Mouse (Mus musculus): Measurements from ENCODE around the gene 9630041A04Rik. TPM values are rescaled to one million over a fixed set of nuclear protein-coding genes. Genes with fewer than 3 reads are reported as not detected.

9630041A04Rik gene
- polyA plus RNA-seq, 1 experiment from 2014 or later: 0.71 TPM

DNA sequence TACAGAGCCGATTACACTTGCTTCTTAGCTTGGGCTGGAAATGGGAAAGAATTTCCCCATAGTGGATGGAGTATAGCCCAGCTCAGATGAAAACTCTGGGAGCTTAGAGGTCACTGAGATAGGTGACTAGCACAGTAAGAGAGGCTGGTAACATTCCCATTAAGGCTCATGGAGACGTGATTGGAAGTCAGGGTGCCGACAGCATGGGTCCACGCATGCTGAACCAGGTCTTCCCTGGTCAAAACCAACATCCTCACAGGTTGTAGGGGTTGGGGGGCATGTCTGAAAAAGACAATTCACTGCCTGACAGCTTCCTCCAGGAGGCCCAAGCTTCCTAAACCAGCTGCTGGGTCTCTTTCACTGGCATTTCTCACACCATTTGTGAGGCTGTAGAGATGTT is 47.9 kb downstream of the 9630041A04Rik start:
- ATAC-seq: no peak
- no peaks in the 10 kb centered on the region for H3K36me3 ChIP-seq (ENCODE audit: control insufficient read depth, insufficient read depth)
- peaks cover 24% of the 10 kb centered on the region for H3K4me1 ChIP-seq (replicated peaks; ENCODE audit: control insufficient read depth, insufficient read depth, low read length)
- no peaks in the 10 kb centered on the region for H3K27me3 ChIP-seq (replicated peaks; ENCODE audit: control insufficient read depth, insufficient read depth, low read length)
- H3K27ac ChIP-seq (ENCODE audit: low read length): peak overlapping the region; percentile 49; the same call in 1 of the 2 replicates
- no peaks in the 10 kb centered on the region for H3K9me3 ChIP-seq (ENCODE audit: control insufficient read depth, low read length)
- 67% methylated on average over 4 of the region's 4 CpGs for WGBS
- H3K4me2 ChIP-seq (ENCODE audit: low read length): no peak overlapping the region
- H3K4me3 ChIP-seq (replicated peaks; ENCODE audit: low read length): no peak overlapping the region
- H3K9ac ChIP-seq (replicated peaks; ENCODE audit: low read depth, low read length): no peak overlapping the region

GRCm38 (mm10) chr9:101911176-101911866 is 49.7 kb downstream of the 9630041A04Rik start:
- peaks cover 24% of the 10 kb centered on the region for H3K4me1 ChIP-seq (replicated peaks; ENCODE audit: control insufficient read depth, insufficient read depth, low read length)
- no peak overlapping the region for H3K4me3 ChIP-seq (replicated peaks; ENCODE audit: low read length)
- H3K36me3 ChIP-seq (ENCODE audit: control insufficient read depth, insufficient read depth): no peaks in the 10 kb centered on the region
- H3K27ac ChIP-seq (ENCODE audit: low read length): no peak overlapping the region
- peak; percentile 62; the same call in 1 of the 2 replicates for ATAC-seq
- no peaks in the 10 kb centered on the region for H3K9me3 ChIP-seq (ENCODE audit: control insufficient read depth, low read length)
- H3K27me3 ChIP-seq (replicated peaks; ENCODE audit: control insufficient read depth, insufficient read depth, low read length): no peaks in the 10 kb centered on the region
- no peak overlapping the region for H3K9ac ChIP-seq (replicated peaks; ENCODE audit: low read depth, low read length)
- H3K4me2 ChIP-seq (ENCODE audit: low read length): no peak overlapping the region
- WGBS: 24% methylated on average over 9 of the region's 9 CpGs

DNA sequence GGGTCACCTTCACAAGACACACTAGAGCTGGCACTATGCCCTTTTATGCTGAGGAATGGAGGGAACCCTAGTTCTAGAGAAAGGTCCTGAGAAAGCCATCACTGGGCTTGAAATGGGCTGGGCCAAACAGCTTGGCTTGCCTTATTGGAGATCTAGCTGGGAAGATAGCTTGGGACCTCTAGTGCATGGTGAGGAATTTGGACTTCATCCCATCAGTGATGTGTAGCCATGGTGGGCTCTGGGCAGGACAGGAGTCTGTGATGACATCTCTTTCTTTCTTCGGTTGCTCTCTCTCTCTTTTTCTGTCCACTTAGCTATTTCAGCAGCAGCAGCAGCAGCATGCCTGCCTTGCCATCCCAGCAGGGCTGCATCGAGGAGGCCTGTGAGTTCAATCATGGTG is 53.4 kb downstream of the 9630041A04Rik start:
- no peak overlapping the region for H3K4me3 ChIP-seq (replicated peaks; ENCODE audit: low read length)
- no peak overlapping the region for H3K4me2 ChIP-seq (ENCODE audit: low read length)
- H3K36me3 ChIP-seq (ENCODE audit: control insufficient read depth, insufficient read depth): no peaks in the 10 kb centered on the region
- no peaks in the 10 kb centered on the region for H3K9me3 ChIP-seq (ENCODE audit: control insufficient read depth, low read length)
- 87% methylated on average over 2 of the region's 2 CpGs for WGBS
- no peak overlapping the region for H3K27ac ChIP-seq (ENCODE audit: low read length)
- H3K9ac ChIP-seq (replicated peaks; ENCODE audit: low read depth, low read length): no peak overlapping the region
- H3K4me1 ChIP-seq (replicated peaks; ENCODE audit: control insufficient read depth, insufficient read depth, low read length): peaks cover 8% of the 10 kb centered on the region
- ATAC-seq: no peak
- no peaks in the 10 kb centered on the region for H3K27me3 ChIP-seq (replicated peaks; ENCODE audit: control insufficient read depth, insufficient read depth, low read length)

DNA sequence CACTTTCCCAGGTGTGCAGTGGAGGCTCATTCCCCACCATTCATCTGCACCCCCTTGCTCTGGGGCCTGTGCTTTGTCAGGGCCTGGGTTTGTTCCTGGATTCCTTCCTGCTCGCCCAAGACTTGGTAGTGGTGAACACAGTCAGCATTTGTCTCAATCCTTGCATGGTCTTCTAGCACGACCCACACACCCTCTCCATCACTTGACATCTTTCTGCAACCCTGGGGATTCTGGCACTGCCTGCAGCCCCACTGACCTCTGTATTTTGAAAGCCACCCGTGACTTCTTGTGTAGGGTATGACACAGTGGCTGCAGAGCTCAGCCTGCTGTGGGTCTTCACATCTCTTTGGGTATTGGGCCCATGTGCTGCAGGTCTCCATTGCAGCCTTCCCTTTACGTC is 57.1 kb downstream of the 9630041A04Rik start:
- no peak overlapping the region for H3K27ac ChIP-seq (ENCODE audit: low read length)
- H3K4me2 ChIP-seq (ENCODE audit: low read length): no peak overlapping the region
- ATAC-seq: no peak
- no peak overlapping the region for H3K9ac ChIP-seq (replicated peaks; ENCODE audit: low read depth, low read length)
- 86% methylated on average over 4 of the region's 4 CpGs for WGBS
- H3K9me3 ChIP-seq (ENCODE audit: control insufficient read depth, low read length): no peaks in the 10 kb centered on the region
- no peaks in the 10 kb centered on the region for H3K27me3 ChIP-seq (replicated peaks; ENCODE audit: control insufficient read depth, insufficient read depth, low read length)
- no peaks in the 10 kb centered on the region for H3K4me1 ChIP-seq (replicated peaks; ENCODE audit: control insufficient read depth, insufficient read depth, low read length)
- no peaks in the 10 kb centered on the region for H3K36me3 ChIP-seq (ENCODE audit: control insufficient read depth, insufficient read depth)
- H3K4me3 ChIP-seq (replicated peaks; ENCODE audit: low read length): no peak overlapping the region

DNA sequence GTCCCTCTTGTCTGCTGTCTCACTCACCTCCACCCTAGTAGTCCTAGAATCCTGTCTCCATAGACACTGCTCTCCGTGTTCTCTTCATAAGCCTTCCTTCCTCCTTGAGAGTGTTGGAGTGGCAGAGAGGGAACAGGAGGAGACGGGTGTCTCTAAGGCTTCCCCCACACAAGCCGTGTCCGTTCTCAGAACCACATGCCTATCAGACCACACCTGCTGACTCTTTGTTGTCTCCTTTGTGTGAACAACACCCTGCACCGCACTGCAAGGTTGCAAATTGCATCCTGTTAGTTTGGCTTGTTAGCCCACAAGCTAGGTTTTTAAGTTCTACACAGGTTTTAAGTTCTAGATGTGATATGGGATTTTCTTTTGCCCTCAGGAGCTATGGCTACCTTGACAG is 57.7 kb downstream of the 9630041A04Rik start:
- 85% methylated on average over 5 of the region's 5 CpGs for WGBS
- H3K9ac ChIP-seq (replicated peaks; ENCODE audit: low read depth, low read length): no peak overlapping the region
- H3K27ac ChIP-seq (ENCODE audit: low read length): no peak overlapping the region
- no peak for ATAC-seq
- no peak overlapping the region for H3K4me3 ChIP-seq (replicated peaks; ENCODE audit: low read length)
- H3K4me1 ChIP-seq (replicated peaks; ENCODE audit: control insufficient read depth, insufficient read depth, low read length): no peaks in the 10 kb centered on the region
- no peak overlapping the region for H3K4me2 ChIP-seq (ENCODE audit: low read length)
- no peaks in the 10 kb centered on the region for H3K9me3 ChIP-seq (ENCODE audit: control insufficient read depth, low read length)
- H3K27me3 ChIP-seq (replicated peaks; ENCODE audit: control insufficient read depth, insufficient read depth, low read length): no peaks in the 10 kb centered on the region
- no peaks in the 10 kb centered on the region for H3K36me3 ChIP-seq (ENCODE audit: control insufficient read depth, insufficient read depth)

GRCm38 (mm10) chr9:101922846-101923245 is 61.2 kb downstream of the 9630041A04Rik start:
- Histone ChIP-seq H3K9me3 (ENCODE audit: control insufficient read depth, low read length) (no peaks in the 10 kb centered on the region), H3K36me3 (ENCODE audit: control insufficient read depth, insufficient read depth) (no peaks in the 10 kb centered on the region), H3K27ac (ENCODE audit: low read length) (no peak overlapping the region), H3K4me3 (replicated peaks; ENCODE audit: low read length) (no peak overlapping the region), H3K9ac (replicated peaks; ENCODE audit: low read depth, low read length) (no peak overlapping the region), H3K4me1 (replicated peaks; ENCODE audit: control insufficient read depth, insufficient read depth, low read length) (no peaks in the 10 kb centered on the region), H3K27me3 (replicated peaks; ENCODE audit: control insufficient read depth, insufficient read depth, low read length) (no peaks in the 10 kb centered on the region), H3K4me2 (ENCODE audit: low read length) (no peak overlapping the region)
- ATAC-seq: no peak
- WGBS: 83% methylated on average over 4 of the region's 4 CpGs

DNA sequence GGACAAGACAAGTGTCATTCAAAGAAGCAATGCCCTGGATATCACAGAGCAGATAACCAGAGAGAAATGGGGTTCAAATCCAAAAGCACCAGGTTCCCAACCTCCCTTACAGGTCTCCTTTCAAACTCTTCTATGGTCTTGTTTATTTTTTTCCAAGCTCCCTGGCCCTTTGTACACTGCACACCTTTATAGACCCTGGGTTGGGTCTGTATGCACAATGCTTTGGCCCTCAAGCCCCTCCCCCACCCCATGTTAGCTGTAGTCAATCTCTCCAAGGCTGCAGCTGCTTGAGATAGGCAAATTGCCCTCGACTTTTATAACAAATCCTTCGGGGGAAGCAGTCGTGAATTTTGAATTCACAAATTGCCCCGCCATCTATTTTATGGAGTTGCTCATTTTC is 63.2 kb downstream of the 9630041A04Rik start:
- Histone ChIP-seq H3K27ac (ENCODE audit: low read length) (no peak overlapping the region), H3K4me2 (ENCODE audit: low read length) (no peak overlapping the region), H3K27me3 (replicated peaks; ENCODE audit: control insufficient read depth, insufficient read depth, low read length) (no peaks in the 10 kb centered on the region), H3K9ac (replicated peaks; ENCODE audit: low read depth, low read length) (no peak overlapping the region), H3K36me3 (ENCODE audit: control insufficient read depth, insufficient read depth) (no peaks in the 10 kb centered on the region), H3K4me3 (replicated peaks; ENCODE audit: low read length) (no peak overlapping the region), H3K9me3 (ENCODE audit: control insufficient read depth, low read length) (no peaks in the 10 kb centered on the region), H3K4me1 (replicated peaks; ENCODE audit: control insufficient read depth, insufficient read depth, low read length) (no peaks in the 10 kb centered on the region)
- 70% methylated on average over 4 of the region's 4 CpGs for WGBS
- ATAC-seq: no peak

DNA sequence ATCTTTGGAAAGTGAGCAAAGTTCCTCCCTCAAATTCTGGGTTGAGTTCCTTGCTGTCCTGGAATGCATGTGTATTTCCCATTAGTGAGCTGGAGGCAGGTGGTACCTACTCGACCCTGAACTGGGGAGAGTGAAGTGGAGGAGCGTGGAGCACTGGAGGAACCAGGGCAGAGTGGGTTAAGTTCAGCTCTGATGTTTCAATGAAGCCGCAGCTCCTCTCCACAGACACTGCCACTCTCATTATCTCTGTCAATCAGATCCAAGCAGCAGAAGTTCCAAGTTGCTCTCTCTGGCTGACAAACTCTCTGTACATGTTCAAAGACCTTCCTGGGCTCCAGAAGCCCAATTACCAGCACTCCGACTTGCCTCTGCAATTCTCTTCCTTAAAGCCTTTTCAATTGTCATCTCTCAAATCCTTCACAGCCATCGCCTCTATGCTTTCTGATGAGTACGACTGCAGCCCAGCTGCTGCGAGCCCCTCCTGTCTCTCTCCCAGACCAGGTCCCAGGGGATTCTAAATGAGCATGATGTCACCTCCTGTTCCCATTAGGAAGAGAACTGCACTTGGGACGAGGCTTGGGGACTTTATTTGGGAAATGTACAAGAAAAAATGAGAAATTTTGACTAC is 72.4 kb downstream of the 9630041A04Rik start:
- Histone ChIP-seq H3K27ac (ENCODE audit: low read length) (no peak overlapping the region), H3K9ac (replicated peaks; ENCODE audit: low read depth, low read length) (no peak overlapping the region), H3K27me3 (replicated peaks; ENCODE audit: control insufficient read depth, insufficient read depth, low read length) (no peaks in the 10 kb centered on the region), H3K4me1 (replicated peaks; ENCODE audit: control insufficient read depth, insufficient read depth, low read length) (peaks cover 11% of the 10 kb centered on the region), H3K9me3 (ENCODE audit: control insufficient read depth, low read length) (no peaks in the 10 kb centered on the region), H3K4me2 (ENCODE audit: low read length) (no peak overlapping the region), H3K4me3 (replicated peaks; ENCODE audit: low read length) (no peak overlapping the region), H3K36me3 (ENCODE audit: control insufficient read depth, insufficient read depth) (no peaks in the 10 kb centered on the region)
- ATAC-seq: no peak
- 48% methylated on average over 8 of the region's 8 CpGs for WGBS

GRCm38 (mm10) chr9:101934887-101935286 is 73.2 kb downstream of the 9630041A04Rik start:
- H3K4me2 ChIP-seq (ENCODE audit: low read length): no peak overlapping the region
- WGBS: 76% methylated on average over 8 of the region's 8 CpGs
- H3K4me3 ChIP-seq (replicated peaks; ENCODE audit: low read length): no peak overlapping the region
- H3K9me3 ChIP-seq (ENCODE audit: control insufficient read depth, low read length): no peaks in the 10 kb centered on the region
- H3K36me3 ChIP-seq (ENCODE audit: control insufficient read depth, insufficient read depth): no peaks in the 10 kb centered on the region
- peaks cover 13% of the 10 kb centered on the region for H3K4me1 ChIP-seq (replicated peaks; ENCODE audit: control insufficient read depth, insufficient read depth, low read length)
- no peaks in the 10 kb centered on the region for H3K27me3 ChIP-seq (replicated peaks; ENCODE audit: control insufficient read depth, insufficient read depth, low read length)
- ATAC-seq: no peak
- H3K27ac ChIP-seq (ENCODE audit: low read length): no peak overlapping the region
- no peak overlapping the region for H3K9ac ChIP-seq (replicated peaks; ENCODE audit: low read depth, low read length)
